Mouse (Mus musculus) forebrain, embryonic 11.5 days (tissue): ENCODE results near the gene Arih1. TPM values are rescaled to one million over a fixed set of nuclear protein-coding genes. Genes with fewer than 3 reads are reported as not detected.

Experiments
- ATAC-seq: fragments of 200-750 bp; cut with Nextera tagmentation; replicated peaks from 2 replicates; pipeline ENCODE4 v1.8.0; 2017; ENCODE audit warnings: moderate TSS enrichment; ENCODE audit not compliant: low FRiP score
- DNase-seq: peaks from one replicate; pipeline ENCODE4 v3.0.0-alpha.2; 2017; ENCODE audit warnings: low spot score
- H3K27ac ChIP-seq: fragments of 300-500 bp; sonication (generic); 2 replicates; pipeline ENCODE4 v1.5.1; 2014; ENCODE audit warnings: low read depth, low read length
- H3K27me3 ChIP-seq: fragments of 300-500 bp; sonication (generic); 2 replicates; pipeline ENCODE4 v1.6.1; 2014; ENCODE audit warnings: mild to moderate bottlenecking, low read length, mixed read lengths; ENCODE audit not compliant: control insufficient read depth, insufficient read depth
- H3K36me3 ChIP-seq: fragments of 300-500 bp; sonication (generic); 2 replicates; pipeline ENCODE4 v1.6.1; 2014; ENCODE audit warnings: mild to moderate bottlenecking, low read length, moderate library complexity, mixed read lengths; ENCODE audit not compliant: control insufficient read depth, insufficient read depth
- H3K4me1 ChIP-seq: fragments of 300-500 bp; sonication (generic); replicated peaks from 2 replicates; pipeline ENCODE4 v1.6.1; 2014; ENCODE audit warnings: low read length, mixed read lengths; ENCODE audit not compliant: control insufficient read depth, insufficient read depth
- H3K4me2 ChIP-seq: fragments of 300-500 bp; sonication (generic); 2 replicates; pipeline ENCODE4 v1.6.1; 2014; ENCODE audit warnings: low read depth, mild to moderate bottlenecking, low read length, moderate library complexity, mixed read lengths; ENCODE audit not compliant: severe bottlenecking
- H3K4me3 ChIP-seq: fragments of 300-500 bp; sonication (generic); 2 replicates; pipeline ENCODE4 v1.5.1; 2014; ENCODE audit warnings: low read depth, low read length
- H3K9ac ChIP-seq: fragments of 300-500 bp; sonication (generic); 2 replicates; pipeline ENCODE4 v1.6.1; 2014; ENCODE audit warnings: low read length
- H3K9me3 ChIP-seq: fragments of 300-500 bp; sonication (generic); 2 replicates; pipeline ENCODE4 v1.6.1; 2016; ENCODE audit warnings: low read length, mixed read lengths; ENCODE audit not compliant: control insufficient read depth
- WGBS: fragments of 180-500 bp; shearing (Covaris S2); extraction: QIAGEN DNeasy Blood & Tissue Kit; methylation state at CpG from one replicate; pipeline ENCODE4 v1.1.7; 2014; 5-methylcytosine and 5-hydroxymethylcytosine counted together
- polyA plus RNA-seq: library from polyadenylated mRNA; unstranded; fragments of >200 nt; fragmentation: Nextera tagmentation; extraction: Ambion mirVana; gene quantifications from 2 replicates; pipeline ENCODE4 v1.2.1, GENCODE M21; 2014

The Arih1 gene
- polyA plus RNA-seq: 22.8 and 27.1 TPM in 2 replicates

DNA sequence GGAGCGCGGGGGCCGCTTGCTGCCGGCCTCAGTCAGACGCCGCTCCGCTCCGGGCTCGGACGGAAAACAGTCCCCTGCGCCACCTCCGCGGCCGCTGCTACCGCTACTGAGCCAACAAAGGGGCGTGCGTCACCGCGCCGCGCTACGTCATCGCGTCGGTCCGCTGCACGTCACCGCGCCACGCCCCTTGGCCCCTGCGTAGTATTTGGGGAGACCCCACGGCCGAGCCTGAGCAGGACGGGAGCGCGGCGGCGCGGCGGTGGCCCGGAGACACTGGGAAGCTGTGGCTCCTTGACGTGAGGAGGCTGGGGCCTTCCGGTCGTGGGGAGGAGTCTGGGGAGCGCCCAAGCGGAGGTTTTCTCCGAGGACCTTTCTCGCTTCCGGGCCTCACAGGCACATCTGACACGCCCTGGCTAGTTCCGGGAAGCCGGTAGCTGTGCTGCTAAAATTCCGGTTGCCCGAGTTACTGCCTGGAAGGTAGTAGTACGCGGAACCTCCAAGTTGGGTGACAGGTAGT lies at the start of gene Arih1:
Arih1 (minus strand) TSS at position 70 of the 517 bp plus-strand sequence.
- H3K27ac ChIP-seq: peak within 1 kb of the TSS; percentile 98
- no peaks in the 10 kb centered on the region for H3K4me1 ChIP-seq
- DNase-seq: peak; percentile 100
- ATAC-seq: peak; percentile 97
- no peaks in the 10 kb centered on the region for H3K9me3 ChIP-seq
- H3K4me2 ChIP-seq: peak within 1 kb of the TSS; percentile 94
- H3K27me3 ChIP-seq: no peaks in the 10 kb centered on the region
- WGBS: under 1% methylated on average over 54 of the region's 56 CpGs
- H3K9ac ChIP-seq: peak within 1 kb of the TSS; percentile 97
- H3K4me3 ChIP-seq: peak within 1 kb of the TSS; percentile 99
- H3K36me3 ChIP-seq: no peaks in the 10 kb centered on the region

DNA sequence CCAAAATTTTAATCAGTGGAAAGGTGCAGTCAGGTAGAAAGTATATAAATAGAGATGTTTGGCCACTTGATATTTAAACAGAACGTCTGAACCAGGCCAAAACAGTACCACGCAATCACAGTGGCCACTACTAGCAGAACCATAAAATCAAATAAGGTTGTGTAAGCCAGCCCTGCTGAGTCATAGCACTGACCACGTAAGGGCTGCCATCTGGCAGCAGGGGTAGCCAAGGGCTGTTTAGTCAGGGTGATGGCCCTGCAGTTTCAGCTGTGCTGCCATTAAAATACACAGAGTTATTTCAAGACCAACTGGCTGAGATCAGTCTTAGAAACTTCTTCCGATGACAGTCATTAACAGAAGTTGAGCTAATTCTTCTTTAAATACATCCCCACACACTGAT lies 47.5 kb upstream of the Arih1 start:
- Histone ChIP-seq H3K27me3 (no peaks in the 10 kb centered on the region), H3K9me3 (no peaks in the 10 kb centered on the region), H3K4me1 (no peaks in the 10 kb centered on the region; the same call in 1 of the 2 replicates), H3K9ac (no peak overlapping the region), H3K27ac (no peak overlapping the region), H3K4me2 (no peak overlapping the region), H3K4me3 (no peak overlapping the region), H3K36me3 (no peaks in the 10 kb centered on the region)
- ATAC-seq (no peak), DNase-seq (no peak)
- WGBS: 69% methylated on average over 4 of the region's 4 CpGs

DNA sequence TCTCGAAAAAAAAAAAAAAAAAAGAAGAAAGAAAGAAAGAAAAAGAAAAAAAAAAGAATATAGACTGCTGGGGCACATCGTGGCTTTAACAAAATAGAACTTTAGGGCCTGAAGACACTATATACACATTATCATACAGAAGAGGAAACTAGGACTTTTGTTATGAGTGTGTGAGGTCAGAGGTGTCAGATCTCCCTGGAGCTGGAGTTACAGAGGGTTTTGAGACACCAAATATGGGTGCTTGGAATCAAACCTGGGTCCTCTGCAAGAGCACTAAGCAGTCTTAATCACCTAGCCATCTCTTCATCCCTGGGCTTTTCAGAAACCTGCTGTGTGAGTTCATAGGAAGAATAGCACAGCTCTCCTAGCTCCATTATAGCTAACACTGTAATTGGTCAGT lies 47.0 kb upstream of the Arih1 start:
- Histone ChIP-seq H3K4me2 (no peak overlapping the region), H3K4me3 (no peak overlapping the region), H3K9ac (no peak overlapping the region), H3K27me3 (no peaks in the 10 kb centered on the region), H3K9me3 (no peaks in the 10 kb centered on the region), H3K4me1 (no peaks in the 10 kb centered on the region), H3K36me3 (no peaks in the 10 kb centered on the region), H3K27ac (no peak overlapping the region)
- WGBS: 71% methylated on average over 2 of the region's 2 CpGs
- ATAC-seq (no peak), DNase-seq (no peak)

DNA sequence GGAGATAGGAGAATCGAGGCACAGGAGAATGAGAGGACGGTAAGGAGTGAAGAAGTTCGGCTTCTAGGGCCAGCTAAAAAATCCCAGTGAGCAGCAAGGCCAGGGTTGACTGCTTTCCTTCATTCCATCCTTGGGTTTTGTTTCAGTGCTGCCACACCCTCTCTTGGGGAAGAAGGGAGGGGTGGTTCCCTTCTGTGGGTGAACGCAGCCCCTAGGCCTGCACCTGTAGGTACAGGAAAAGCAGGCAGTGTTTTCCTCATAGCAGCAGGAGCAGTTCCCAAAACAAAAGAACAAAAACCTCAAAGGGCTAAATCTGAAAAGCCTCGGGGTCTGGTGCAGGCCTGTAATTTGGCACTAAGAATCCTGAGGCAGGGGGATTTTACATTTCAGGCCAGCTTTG lies 45.2 kb upstream of the Arih1 start:
- 17% methylated on average over 5 of the region's 5 CpGs for WGBS
- ATAC-seq (no peak), DNase-seq (no peak)
- Histone ChIP-seq H3K27ac (no peak overlapping the region), H3K27me3 (no peaks in the 10 kb centered on the region), H3K9me3 (no peaks in the 10 kb centered on the region), H3K4me3 (no peak overlapping the region), H3K36me3 (no peaks in the 10 kb centered on the region), H3K9ac (no peak overlapping the region), H3K4me2 (no peak overlapping the region), H3K4me1 (no peaks in the 10 kb centered on the region)

DNA sequence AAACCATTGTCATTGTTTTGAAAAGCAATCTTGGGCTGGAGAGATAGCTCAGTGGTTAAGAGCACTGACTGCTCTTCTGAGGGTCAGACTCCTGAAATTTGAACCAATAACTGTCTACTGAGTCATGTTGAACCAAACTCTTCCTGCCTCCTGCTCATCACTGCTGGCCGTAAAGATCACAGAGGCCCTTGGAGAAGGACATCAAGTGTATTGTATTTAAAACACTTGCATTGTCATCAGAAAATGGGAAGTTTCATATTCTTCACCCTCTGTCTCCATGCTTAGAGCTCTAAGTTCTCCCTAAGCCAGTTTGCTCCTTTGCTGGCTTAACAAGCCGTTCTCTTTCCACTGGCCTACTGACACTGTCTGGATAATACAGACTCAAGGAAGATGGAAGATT lies 41.9 kb upstream of the Arih1 start:
- ATAC-seq: no peak
- WGBS: 93% methylated on average over 2 of the region's 2 CpGs
- H3K4me3 ChIP-seq: no peak overlapping the region

DNA sequence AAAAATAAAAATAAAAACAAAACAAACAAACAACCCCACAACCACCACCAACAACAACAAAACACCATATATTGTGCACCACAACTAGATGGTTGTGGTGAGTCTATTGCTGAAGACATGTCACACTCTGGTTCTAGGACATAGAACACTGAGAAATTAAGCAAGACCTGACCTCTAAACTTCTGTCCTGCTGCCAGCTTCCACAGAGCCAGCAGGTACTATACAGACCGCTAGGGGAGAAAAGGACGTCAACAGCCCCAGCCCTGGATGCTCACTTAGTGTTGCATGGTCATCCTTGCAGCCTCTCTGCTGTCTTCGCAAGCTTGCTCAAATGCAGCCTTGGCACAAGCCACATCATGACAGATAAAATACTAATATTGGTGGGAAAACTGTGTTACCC lies 41.2 kb upstream of the Arih1 start:
- no peaks in the 10 kb centered on the region for H3K4me1 ChIP-seq
- H3K27ac ChIP-seq: no peak overlapping the region
- 86% methylated on average over 3 of the region's 3 CpGs for WGBS
- no peaks in the 10 kb centered on the region for H3K36me3 ChIP-seq
- H3K9me3 ChIP-seq: no peaks in the 10 kb centered on the region
- no peak overlapping the region for H3K9ac ChIP-seq
- H3K4me3 ChIP-seq: no peak overlapping the region
- DNase-seq (no peak), ATAC-seq (no peak)
- no peaks in the 10 kb centered on the region for H3K27me3 ChIP-seq
- no peak overlapping the region for H3K4me2 ChIP-seq

More for the DNA sequence above, 41.9 kb upstream of the Arih1 start:
- no peak overlapping the region for H3K27ac ChIP-seq
- H3K9ac ChIP-seq: no peak overlapping the region
- no peaks in the 10 kb centered on the region for H3K27me3 ChIP-seq
- H3K4me2 ChIP-seq: no peak overlapping the region
- no peaks in the 10 kb centered on the region for H3K9me3 ChIP-seq
- H3K4me1 ChIP-seq: no peaks in the 10 kb centered on the region
- H3K36me3 ChIP-seq: no peaks in the 10 kb centered on the region
- no peak for DNase-seq

DNA sequence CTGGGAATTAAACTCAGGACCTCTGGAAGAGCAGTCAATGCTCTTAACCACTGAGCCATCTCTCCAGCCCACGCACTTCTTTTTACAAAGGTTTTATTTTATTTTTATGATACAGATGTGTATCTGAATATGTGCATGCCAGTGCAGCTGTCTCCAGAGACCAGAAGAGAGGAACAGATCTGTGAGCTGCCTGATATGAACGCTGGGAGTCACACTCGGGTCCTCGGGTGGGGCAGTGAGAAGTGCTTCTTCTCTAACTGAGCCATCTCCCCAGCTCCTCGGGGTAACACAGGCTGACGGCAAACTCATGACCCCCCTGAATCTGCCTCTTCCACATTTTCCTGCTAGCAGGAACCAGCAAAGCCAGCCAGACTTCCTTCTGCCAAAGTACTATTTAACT lies 40.3 kb upstream of the Arih1 start:
- ATAC-seq: no peak

DNA sequence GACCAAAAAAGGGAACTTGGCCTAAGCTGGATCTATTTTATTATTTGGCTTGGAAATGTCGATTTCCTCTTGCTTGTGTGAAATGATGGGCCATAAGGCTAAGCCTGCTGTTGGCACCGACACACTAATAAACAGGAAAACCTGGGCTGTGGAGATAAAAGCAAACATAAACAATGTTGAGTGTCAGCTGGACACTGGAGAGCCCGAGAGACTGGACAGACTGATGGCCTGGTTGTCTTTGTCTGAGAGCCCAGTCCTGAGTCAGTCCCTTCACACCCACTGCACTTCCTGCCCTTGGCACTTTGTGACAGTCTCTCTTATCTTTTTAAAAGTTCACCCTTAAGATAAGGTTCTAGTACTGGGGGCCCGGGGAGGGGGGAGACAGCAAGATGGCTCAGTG lies 36.5 kb upstream of the Arih1 start:
- DNase-seq (no peak), ATAC-seq (no peak)
- no peak overlapping the region for H3K27ac ChIP-seq
- H3K27me3 ChIP-seq: no peaks in the 10 kb centered on the region
- WGBS: 76% methylated on average over 4 of the region's 4 CpGs
- H3K4me2 ChIP-seq: no peak overlapping the region
- no peaks in the 10 kb centered on the region for H3K36me3 ChIP-seq
- no peak overlapping the region for H3K9ac ChIP-seq
- no peak overlapping the region for H3K4me3 ChIP-seq
- no peaks in the 10 kb centered on the region for H3K9me3 ChIP-seq
- no peaks in the 10 kb centered on the region for H3K4me1 ChIP-seq

More for the DNA sequence above, 40.3 kb upstream of the Arih1 start:
- no peak overlapping the region for H3K9ac ChIP-seq
- DNase-seq: no peak
- H3K4me2 ChIP-seq: no peak overlapping the region
- H3K4me1 ChIP-seq: no peaks in the 10 kb centered on the region
- 80% methylated on average over 6 of the region's 6 CpGs for WGBS
- H3K27me3 ChIP-seq: no peaks in the 10 kb centered on the region
- no peak overlapping the region for H3K27ac ChIP-seq
- H3K36me3 ChIP-seq: no peaks in the 10 kb centered on the region
- H3K9me3 ChIP-seq: no peaks in the 10 kb centered on the region
- H3K4me3 ChIP-seq: no peak overlapping the region

DNA sequence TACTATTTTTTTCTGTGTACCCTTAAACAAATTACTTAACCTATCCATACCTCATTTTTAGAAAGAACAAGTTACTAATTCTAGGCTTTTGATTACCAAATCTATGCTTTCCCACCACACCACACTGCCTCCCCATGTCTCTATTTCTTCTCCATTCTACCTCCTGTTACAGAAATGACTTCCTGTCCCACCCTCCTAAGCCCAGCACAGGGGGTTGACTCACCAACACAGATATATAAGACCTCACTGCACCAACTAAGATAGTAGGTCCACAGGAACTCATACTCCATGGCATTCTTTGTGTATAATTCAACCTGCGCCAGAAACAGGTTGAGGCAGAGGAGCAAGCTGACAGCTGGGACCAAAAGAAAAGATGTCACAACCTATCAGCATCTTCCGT lies 33.0 kb upstream of the Arih1 start:
- Histone ChIP-seq H3K4me3 (no peak overlapping the region), H3K27ac (no peak overlapping the region), H3K9ac (no peak overlapping the region), H3K36me3 (no peaks in the 10 kb centered on the region), H3K4me1 (no peaks in the 10 kb centered on the region), H3K9me3 (no peaks in the 10 kb centered on the region), H3K4me2 (no peak overlapping the region), H3K27me3 (no peaks in the 10 kb centered on the region)
- DNase-seq (no peak), ATAC-seq (no peak)
- 86% methylated on average over 2 of the region's 2 CpGs for WGBS
